Mouse (Mus musculus): ENCODE measurements around the gene Atad5. TPM values are rescaled to one million over a fixed set of nuclear protein-coding genes. Genes with fewer than 3 reads are reported as not detected.

The Atad5 gene
- 2.1 TPM for polyA plus RNA-seq (2014; fragmentation: Illumina TruSeq; extraction: RNeasy Lipid Tissue Mini Kit (QIAGEN cat#74804); ENCODE audit: low read depth, low replicate concordance)

GRCm38 (mm10) chr11:80088917-80089816 lies at the start of gene Atad5:
Gene Atad5 (plus strand): TSS chr11:80089400.

GRCm38 (mm10) chr11:80080826-80081728 lies 8.1 kb upstream of the Atad5 start, which contains the start of gene Crlf3:
Gene Crlf3 (minus strand): TSS chr11:80080991.

GRCm38 (mm10) chr11:80141825-80142521 lies 52.8 kb downstream of the Atad5 start, which contains the start of gene Tefm:
Gene Tefm (minus strand): TSS chr11:80142175.

GRCm38 (mm10) chr11:80153857-80154495 lies 64.8 kb downstream of the Atad5 start, which contains the start of gene Adap2:
Gene Adap2 (plus strand): TSS chr11:80154105.

GRCm38 (mm10) chr11:80183705-80184255 lies 94.6 kb downstream of the Atad5 start, which contains the start of gene Rnf135:
Gene Rnf135 (plus strand): TSS chr11:80183851.

Other genes starting within 250 kb of the Atad5 start
- 28.0 TPM for gene Utp6, start 127.0 kb upstream of the Atad5 start, polyA plus RNA-seq (2014; fragmentation: Illumina TruSeq; extraction: RNeasy Lipid Tissue Mini Kit (QIAGEN cat#74804); ENCODE audit: low read depth, low replicate concordance)
- gene Suz12, start 96.3 kb upstream of the Atad5 start, polyA plus RNA-seq (2014; fragmentation: Illumina TruSeq; extraction: RNeasy Lipid Tissue Mini Kit (QIAGEN cat#74804); ENCODE audit: low read depth, low replicate concordance): 21.8 TPM
- gene Crlf3, start 8.4 kb upstream of the Atad5 start, polyA plus RNA-seq (2014; fragmentation: Illumina TruSeq; extraction: RNeasy Lipid Tissue Mini Kit (QIAGEN cat#74804); ENCODE audit: low read depth, low replicate concordance): 12.0 TPM
- 13.2 TPM for gene Tefm, start 52.8 kb downstream of the Atad5 start, polyA plus RNA-seq (2014; fragmentation: Illumina TruSeq; extraction: RNeasy Lipid Tissue Mini Kit (QIAGEN cat#74804); ENCODE audit: low read depth, low replicate concordance)
- gene Adap2, start 64.7 kb downstream of the Atad5 start, polyA plus RNA-seq (2014; fragmentation: Illumina TruSeq; extraction: RNeasy Lipid Tissue Mini Kit (QIAGEN cat#74804); ENCODE audit: low read depth, low replicate concordance): 13.5 TPM
- gene Rnf135, start 94.5 kb downstream of the Atad5 start, polyA plus RNA-seq (2014; fragmentation: Illumina TruSeq; extraction: RNeasy Lipid Tissue Mini Kit (QIAGEN cat#74804); ENCODE audit: low read depth, low replicate concordance): 10.5 TPM
- gene Rhot1, start 119.6 kb downstream of the Atad5 start, polyA plus RNA-seq (2014; fragmentation: Illumina TruSeq; extraction: RNeasy Lipid Tissue Mini Kit (QIAGEN cat#74804); ENCODE audit: low read depth, low replicate concordance): 29.7 TPM
- gene Rhbdl3, start 211.5 kb downstream of the Atad5 start, polyA plus RNA-seq (2014; fragmentation: Illumina TruSeq; extraction: RNeasy Lipid Tissue Mini Kit (QIAGEN cat#74804); ENCODE audit: low read depth, low replicate concordance): 4.6 TPM

All from adipose tissue, adult 10 weeks (tissue).